Mouse (Mus musculus) myocyte (in vitro differentiated cells): Measurements from ENCODE around the gene Amn1. TPM values are rescaled to one million over a fixed set of nuclear protein-coding genes. Genes with fewer than 3 reads are reported as not detected.
"Not testable (repeated sequence)": the region's sequence is repeated elsewhere in the genome, so short reads cannot be mapped to it uniquely, and the experiment has no call there.

ENCODE experiments used
- H3K27me3 ChIP-seq: one replicate; pipeline ENCODE4 v1.6.1; 2011; ENCODE audit not compliant: control insufficient read depth, insufficient read depth, insufficient read length
- H3K36me3 ChIP-seq: one replicate; pipeline ENCODE4 v1.6.1; 2011; ENCODE audit not compliant: control insufficient read depth, insufficient read depth
- H3K4me2 ChIP-seq: one replicate; pipeline ENCODE4 v1.6.1; 2011; ENCODE audit warnings: low read depth, control low read depth
- H3K4me3 ChIP-seq: one replicate; pipeline ENCODE4 v1.5.1; 2011; ENCODE audit warnings: mild to moderate bottlenecking, control low read depth, moderate library complexity
- H3K79me2 ChIP-seq: one replicate; pipeline ENCODE4 v1.6.1; 2011; ENCODE audit not compliant: control insufficient read depth, insufficient read depth
- H3ac ChIP-seq: one replicate; pipeline ENCODE4 v1.6.1; 2011; ENCODE audit not compliant: control insufficient read depth, insufficient read length
- CEBPB ChIP-seq: IDR thresholded peaks from 2 replicates; pipeline ENCODE4 v1.6.1; 2011; ENCODE audit warnings: mild to moderate bottlenecking, moderate library complexity; ENCODE audit not compliant: poor library complexity, insufficient read depth, severe bottlenecking
- E2F4 ChIP-seq: IDR thresholded peaks from one replicate; pipeline ENCODE4 v1.6.1; 2011; ENCODE audit warnings: mild to moderate bottlenecking, control low read depth, moderate library complexity; ENCODE audit not compliant: insufficient read depth
- MAX ChIP-seq: IDR thresholded peaks from one replicate; pipeline ENCODE4 v1.6.1; 2011; ENCODE audit warnings: low read depth, mild to moderate bottlenecking, control low read depth
- MYOD1 ChIP-seq, 3 experiments: IDR thresholded peaks; one replicate each; pipeline ENCODE4 v1.6.1; 2011; ENCODE audit warnings: control low read depth in 2 of 3, low read depth in 2 of 3, mild to moderate bottlenecking in 2 of 3, moderate library complexity in 1 of 3; ENCODE audit not compliant: insufficient read length in 2 of 3, control insufficient read depth in 1 of 3
- MYOG ChIP-seq, 3 experiments: IDR thresholded peaks; one replicate each; pipeline ENCODE4 v1.6.1; 2011; ENCODE audit warnings: control low read depth in 2 of 3, low read depth in 2 of 3, mild to moderate bottlenecking in 2 of 3; ENCODE audit not compliant: insufficient read length in 2 of 3, control insufficient read depth in 1 of 3, insufficient read depth in 1 of 3
- POLR2A ChIP-seq: IDR thresholded peaks from one replicate; pipeline ENCODE4 v1.6.1; 2011; ENCODE audit warnings: low read depth, mild to moderate bottlenecking, control low read depth, moderate library complexity; ENCODE audit not compliant: insufficient read length
- POLR2AphosphoS2 ChIP-seq: IDR thresholded peaks from one replicate; pipeline ENCODE4 v1.6.1; 2011; ENCODE audit warnings: low read depth, control low read depth; ENCODE audit not compliant: insufficient read length
- REST ChIP-seq: IDR thresholded peaks from one replicate; pipeline ENCODE4 v1.6.1; 2011; ENCODE audit warnings: mild to moderate bottlenecking, control low read depth, moderate library complexity; ENCODE audit not compliant: insufficient read depth, insufficient read length
- SRF ChIP-seq: IDR thresholded peaks from one replicate; pipeline ENCODE4 v1.6.1; 2011; ENCODE audit warnings: low read depth; ENCODE audit not compliant: control insufficient read depth, insufficient read length
- TCF12 ChIP-seq: IDR thresholded peaks from one replicate; pipeline ENCODE4 v1.6.1; 2011; ENCODE audit warnings: mild to moderate bottlenecking, control low read depth; ENCODE audit not compliant: poor library complexity, insufficient read depth, severe bottlenecking
- TCF3 ChIP-seq: IDR thresholded peaks from one replicate; pipeline ENCODE4 v1.6.1; 2011; ENCODE audit warnings: low read depth, control low read depth; ENCODE audit not compliant: insufficient read length
- USF1 ChIP-seq: IDR thresholded peaks from one replicate; pipeline ENCODE4 v1.6.1; 2011; ENCODE audit warnings: low read depth, mild to moderate bottlenecking, control low read depth, moderate library complexity
- polyA plus RNA-seq: library from polyadenylated mRNA; unstranded; fragments of >200 nt; fragmentation: generic; extraction: Trizol; gene quantifications from one replicate; pipeline ENCODE4 v1.2.1, GENCODE M21; 2012; ENCODE audit warnings: missing spikeins

Gene Amn1
- polyA plus RNA-seq, 1 experiment, result 23.2 TPM

GRCm38 (mm10) chr6:149198572-149198971, 10.1 kb upstream of the Amn1 start:
- Histone ChIP-seq H3K4me2 (no peak overlapping the region), H3ac (no peak overlapping the region), H3K4me3 (no peak overlapping the region), H3K79me2 (no peaks in the 10 kb centered on the region), H3K36me3 (no peaks in the 10 kb centered on the region), H3K27me3 (no peaks in the 10 kb centered on the region)
- TF ChIP-seq SRF, result no peak
- TF ChIP-seq MAX, result no peak
- TF ChIP-seq POLR2AphosphoS2, result no peak
- no peak for TF ChIP-seq CEBPB
- TF ChIP-seq TCF3, result no peak
- TF ChIP-seq POLR2A, result no peak
- TF ChIP-seq REST, result no peak

GRCm38 (mm10) chr6:149197116-149197515, 8.6 kb upstream of the Amn1 start:
- TF ChIP-seq MYOD1 (IDR thresholded peaks at IDR 0.05; ENCODE audit: control insufficient read depth in 1 of 3, insufficient read length in 2 of 3, low read depth in 2 of 3) (no peak), TCF12 (no peak)
- Histone ChIP-seq H3K4me2 (no peak overlapping the region), H3ac (no peak overlapping the region), H3K4me3 (no peak overlapping the region), H3K36me3 (no peaks in the 10 kb centered on the region), H3K79me2 (no peaks in the 10 kb centered on the region), H3K27me3 (no peaks in the 10 kb centered on the region)

- no peak overlapping the region for H3K4me3 ChIP-seq
- no peak for TF ChIP-seq MYOG (IDR thresholded peaks at IDR 0.05; ENCODE audit: control insufficient read depth in 1 of 3, insufficient read depth in 1 of 3, insufficient read length in 2 of 3, low read depth in 2 of 3)
- TF ChIP-seq POLR2A, result peak; percentile 19
- no peak for TF ChIP-seq POLR2AphosphoS2
Measured at GRCm38 (mm10) chr6:149193276-149193905, 4.9 kb upstream of the Amn1 start.

GRCm38 (mm10) chr6:149191951-149192350, 3.4 kb upstream of the Amn1 start:
- peaks cover 13% of the 10 kb centered on the region for H3K79me2 ChIP-seq
- not testable (repeated sequence) for H3ac ChIP-seq, H3K4me2 ChIP-seq, H3K4me3 ChIP-seq, H3K36me3 ChIP-seq, H3K27me3 ChIP-seq

More at GRCm38 (mm10) chr6:149193276-149193905, 4.9 kb upstream of the Amn1 start:
- no peaks in the 10 kb centered on the region for H3K36me3 ChIP-seq
- H3K79me2 ChIP-seq, result no peaks in the 10 kb centered on the region
- H3ac ChIP-seq, result no peak overlapping the region
- no peaks in the 10 kb centered on the region for H3K27me3 ChIP-seq
- H3K4me2 ChIP-seq, result peak overlapping the region; percentile 39

GRCm38 (mm10) chr6:149189340-149189922, 919 bp upstream of the Amn1 start:
- Histone ChIP-seq H3ac (no peak overlapping the region), H3K4me3 (peak overlapping the region; percentile 55), H3K4me2 (peak overlapping the region; percentile 75)

GRCm38 (mm10) chr6:149188925-149189257, 379 bp upstream of the Amn1 start:
- Histone ChIP-seq H3K79me2 (peaks cover 44% of the 10 kb centered on the region), H3K4me3 (peak overlapping the region; percentile 55), H3K36me3 (peaks cover 13% of the 10 kb centered on the region), H3K27me3 (no peaks in the 10 kb centered on the region), H3ac (peak overlapping the region; percentile 37), H3K4me2 (peak overlapping the region; percentile 75)
- TF ChIP-seq MAX, result no peak
- no peak for TF ChIP-seq TCF12
- no peak for TF ChIP-seq REST
- TF ChIP-seq E2F4, result no peak
- no peak for TF ChIP-seq SRF
- TF ChIP-seq MYOD1 (IDR thresholded peaks at IDR 0.05; ENCODE audit: control insufficient read depth in 1 of 3, insufficient read length in 2 of 3, low read depth in 2 of 3), result no peak
- no peak for TF ChIP-seq USF1
- no peak for TF ChIP-seq MYOG (IDR thresholded peaks at IDR 0.05; ENCODE audit: control insufficient read depth in 1 of 3, insufficient read depth in 1 of 3, insufficient read length in 2 of 3, low read depth in 2 of 3)
- no peak for TF ChIP-seq CEBPB
- TF ChIP-seq TCF3, result no peak
- TF ChIP-seq POLR2A, result no peak
- no peak for TF ChIP-seq POLR2AphosphoS2

More at GRCm38 (mm10) chr6:149189340-149189922, 919 bp upstream of the Amn1 start:
- Histone ChIP-seq H3K79me2 (peaks cover 39% of the 10 kb centered on the region), H3K36me3 (peaks cover 9% of the 10 kb centered on the region), H3K27me3 (no peaks in the 10 kb centered on the region)
- TF ChIP-seq USF1, result no peak
- TF ChIP-seq POLR2A, result no peak
- no peak for TF ChIP-seq MYOG (IDR thresholded peaks at IDR 0.05; ENCODE audit: control insufficient read depth in 1 of 3, insufficient read depth in 1 of 3, insufficient read length in 2 of 3, low read depth in 2 of 3)
- TF ChIP-seq REST, result no peak
- no peak for TF ChIP-seq E2F4
- no peak for TF ChIP-seq SRF
- TF ChIP-seq CEBPB, result no peak
- TF ChIP-seq MAX, result no peak
- TF ChIP-seq TCF12, result no peak
- no peak for TF ChIP-seq POLR2AphosphoS2
- no peak for TF ChIP-seq MYOD1 (IDR thresholded peaks at IDR 0.05; ENCODE audit: control insufficient read depth in 1 of 3, insufficient read length in 2 of 3, low read depth in 2 of 3)
- TF ChIP-seq TCF3, result no peak
